8 mouse cellular contexts compared by ENCODE assay signal in genomic region chr4:136601476-136601875, GRCm38 (mm10). TPM values are rescaled to one million over a fixed set of nuclear protein-coding genes. Genes with fewer than 3 reads are reported as not detected.
DNase-seq lines count a peak whose midpoint lies in the region; TF ChIP-seq lines count a peak whose summit lies in the region.

No protein-coding gene starts in this region.

- intact Hi-C loops in heart, postnatal 10 days (cut with DNase I) = loop anchor here (5.0 to 10.0 kb wide), 2 partner anchors 149 to 547 kb away; partner anchors contain the start of gene Rpl11

- no peak for TF ChIP-seq CTCF in E14TG2a.4 (conservative IDR thresholded peaks at IDR 0.05; ENCODE audit: low read length)
- no peak for TF ChIP-seq CTCF in olfactory bulb, adult 2 months (IDR thresholded peaks at IDR 0.05; ENCODE audit: insufficient read depth, low read depth, low read length)

- no peak overlapping the region for H3K27ac ChIP-seq in olfactory bulb, adult 2 months (ENCODE audit: insufficient read depth, low read depth, low read length)

- peaks cover 4% of the 10 kb centered on the region; the same call in 1 of the 2 replicates for H3K36me3 ChIP-seq in E14TG2a.4 (ENCODE audit: insufficient read depth, low read length)
- peaks cover 8% of the 10 kb centered on the region for H3K36me3 ChIP-seq in erythroblast, embryonic 14.5 days (ENCODE audit: control insufficient read depth)

- WGBS in olfactory bulb, adult 2 months = 1% methylated on average over 13 of the region's 13 CpGs

- no peak for TF ChIP-seq POLR2A in olfactory bulb, adult 2 months (IDR thresholded peaks at IDR 0.05; ENCODE audit: insufficient read depth, low read depth, low read length)

- no peaks in the 10 kb centered on the region for H3K9me3 ChIP-seq in E14TG2a.4 (ENCODE audit: low read length)
- H3K9me3 ChIP-seq in erythroblast, embryonic 14.5 days (ENCODE audit: control insufficient read depth, low read length) = no peaks in the 10 kb centered on the region

- H3K27me3 ChIP-seq in E14TG2a.4 (ENCODE audit: insufficient read depth, low read length) = no peaks in the 10 kb centered on the region
- no peaks in the 10 kb centered on the region for H3K27me3 ChIP-seq in erythroblast, embryonic 14.5 days (ENCODE audit: control insufficient read depth)

- DNase-seq in brain, adult 2 months (ENCODE audit: low read depth, low spot score) = peak; percentile 73
- peak; percentile 54 to 78 for DNase-seq in heart, postnatal 10 days
- peak; percentile 27 to 77 for DNase-seq in kidney, postnatal 36 days
- DNase-seq in lung, adult 18-20 months = peak; percentile 39 to 48
- DNase-seq in thymus, postnatal 4 days = peak; percentile 51

- H3K4me1 ChIP-seq in E14TG2a.4 (replicated peaks; ENCODE audit: low read depth, low read length) = peaks cover 68% of the 10 kb centered on the region
- peaks cover 28% of the 10 kb centered on the region for H3K4me1 ChIP-seq in erythroblast, embryonic 14.5 days (ENCODE audit: control insufficient read depth)
- peaks cover 2% of the 10 kb centered on the region; the same call in 1 of the 2 replicates for H3K4me1 ChIP-seq in olfactory bulb, adult 2 months (ENCODE audit: control insufficient read depth, insufficient read depth, low read length)

- peak overlapping the region; percentile 95 for H3K4me3 ChIP-seq in E14TG2a.4 (replicated peaks; ENCODE audit: low read length)
- H3K4me3 ChIP-seq in erythroblast, embryonic 14.5 days (replicated peaks) = peak overlapping the region; percentile 96
- H3K4me3 ChIP-seq in olfactory bulb, adult 2 months (ENCODE audit: insufficient read depth, low read depth, low read length) = peak overlapping the region; percentile 43

RNA-seq across cellular contexts. Expression of gene Kdm1a, which starts 1.0 kb away (rescaled TPM):
- polyA plus RNA-seq in erythroblast, embryonic 14.5 days (2012) = 0.90 and 1.1 TPM in 2 replicates
- total RNA-seq in heart, postnatal 10 days (2021) = 10 to 100 TPM; 42.9 to 52.6 TPM
- polyA plus RNA-seq in olfactory bulb, adult 2 months (2012; ENCODE audit: insufficient read depth, insufficient read length, low replicate concordance, missing spikeins) = not detected in 2 replicates

RNA-seq across cellular contexts. Expression of gene Tex46, which starts 8.8 kb away (rescaled TPM):
- not detected in 2 replicates for polyA plus RNA-seq in erythroblast, embryonic 14.5 days (2012)
- not detected for total RNA-seq in heart, postnatal 10 days (2021)
- not detected in 2 replicates for polyA plus RNA-seq in olfactory bulb, adult 2 months (2012; ENCODE audit: insufficient read depth, insufficient read length, low replicate concordance, missing spikeins)

RNA-seq across cellular contexts. Expression of gene Lactbl1, which starts 20.9 kb away (rescaled TPM):
- 0.01 TPM in 1 of 2 replicates, not detected in the other for polyA plus RNA-seq in erythroblast, embryonic 14.5 days (2012)
- total RNA-seq in heart, postnatal 10 days (2021) = not detected
- polyA plus RNA-seq in olfactory bulb, adult 2 months (2012; ENCODE audit: insufficient read depth, insufficient read length, low replicate concordance, missing spikeins) = not detected in 2 replicates

Comparison
In these comparisons a context has a peak if more than half of its experiments do, and no peak if none do; other contexts are left out.
1. H3K4me3 ChIP-seq: peak in every context shown above with its lines; median percentile 96 in erythroblast, embryonic 14.5 days; 95 in E14TG2a.4; 43 in olfactory bulb, adult 2 months.